Mouse (Mus musculus): Measurements from ENCODE around the gene Shd.

Gene Shd

DNA sequence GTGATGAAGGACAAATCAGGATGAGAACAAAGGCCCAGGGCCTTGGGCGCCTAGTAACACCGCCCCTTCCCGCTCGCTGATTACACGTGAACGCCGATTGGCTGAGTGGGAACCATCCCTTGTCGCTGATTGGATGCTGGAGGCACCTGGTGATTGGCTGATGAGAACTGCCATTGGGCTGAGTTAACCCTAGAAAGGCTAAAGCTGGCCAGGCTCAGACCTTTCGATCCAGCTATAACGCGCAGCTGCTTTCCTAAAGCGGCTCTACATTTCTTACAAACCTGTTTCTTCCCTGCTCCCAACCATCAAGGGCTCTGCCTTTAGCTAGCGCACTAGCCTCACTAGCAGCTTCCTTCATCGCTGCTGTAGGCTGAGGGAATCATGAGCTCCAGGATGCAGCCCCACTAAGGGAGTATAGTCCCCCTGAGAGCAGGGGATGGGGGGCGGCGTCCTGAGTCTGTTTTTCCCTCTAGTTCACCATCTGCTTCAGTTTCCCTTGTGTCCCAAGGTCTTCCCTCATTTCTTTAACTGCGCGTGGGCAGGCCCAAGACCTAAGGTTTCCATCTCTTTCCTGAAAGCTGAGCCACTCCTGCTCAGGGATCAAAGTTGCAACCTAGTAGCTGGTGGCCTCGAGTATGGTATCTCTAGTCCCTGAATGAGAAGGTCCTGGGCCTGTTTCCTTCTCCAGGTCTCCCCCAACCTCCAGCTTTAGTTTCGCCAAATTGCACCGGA lies 38.3 kb downstream of the Shd start:
- peak; percentile 95 for DNase-seq

DNA sequence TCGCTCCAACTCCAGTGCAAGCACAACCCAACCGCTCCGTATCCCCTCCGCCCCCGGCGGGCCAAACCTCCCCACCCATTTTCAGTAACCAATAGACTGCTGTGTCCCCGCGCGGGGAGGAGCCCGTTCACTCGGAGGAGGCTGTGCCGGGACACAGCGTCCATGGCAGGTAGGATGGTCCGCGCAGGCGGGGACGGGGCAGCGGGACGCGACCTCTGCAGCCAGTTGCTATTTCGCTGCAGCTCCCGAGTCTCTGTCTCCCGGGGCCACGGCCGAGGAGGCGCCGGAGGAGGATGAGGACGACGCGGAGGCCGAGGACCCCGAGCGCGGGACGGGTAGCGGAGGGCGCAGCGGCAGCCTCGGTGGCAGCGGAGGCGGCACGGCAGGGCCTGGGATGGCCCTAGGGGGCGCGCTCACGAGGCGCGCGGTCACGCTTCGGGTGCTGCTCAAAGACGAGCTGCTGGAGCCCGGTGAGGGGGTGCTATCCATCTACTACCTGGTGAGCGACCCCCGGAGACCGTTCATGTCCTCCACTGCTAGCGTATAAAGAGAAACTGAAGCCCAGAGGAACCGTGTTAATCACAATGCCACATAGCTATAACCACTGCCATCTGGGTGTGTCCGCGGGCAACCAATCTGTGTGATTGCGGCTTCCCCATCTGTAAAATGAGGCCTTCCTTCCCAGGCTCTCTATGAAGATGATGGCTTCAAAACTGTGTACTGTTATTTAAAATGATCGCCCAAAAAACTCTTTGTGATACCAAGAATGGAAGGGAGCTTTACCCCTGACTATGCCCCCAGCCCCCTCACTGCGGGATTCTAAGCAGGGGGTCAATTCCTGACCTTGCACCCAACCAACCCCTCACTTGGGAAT lies 39.1 kb downstream of the Shd start:
- DNase-seq, result peak; percentile 93

DNA sequence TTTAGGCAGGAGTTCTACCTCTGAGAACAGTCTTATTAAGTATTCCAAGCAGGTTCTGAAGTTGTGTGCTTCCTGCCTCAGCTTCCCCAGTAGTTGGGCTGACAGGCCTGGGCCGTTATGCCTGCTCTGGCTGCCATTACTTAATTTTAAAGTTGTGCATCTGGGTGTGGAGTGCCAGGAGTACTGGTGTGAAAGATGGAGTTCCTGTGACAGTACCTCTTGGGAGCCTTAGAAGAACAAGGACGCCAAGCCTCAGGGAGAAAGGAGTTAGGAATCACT lies 39.6 kb downstream of the Shd start:
- DNase-seq, result no peak

DNA sequence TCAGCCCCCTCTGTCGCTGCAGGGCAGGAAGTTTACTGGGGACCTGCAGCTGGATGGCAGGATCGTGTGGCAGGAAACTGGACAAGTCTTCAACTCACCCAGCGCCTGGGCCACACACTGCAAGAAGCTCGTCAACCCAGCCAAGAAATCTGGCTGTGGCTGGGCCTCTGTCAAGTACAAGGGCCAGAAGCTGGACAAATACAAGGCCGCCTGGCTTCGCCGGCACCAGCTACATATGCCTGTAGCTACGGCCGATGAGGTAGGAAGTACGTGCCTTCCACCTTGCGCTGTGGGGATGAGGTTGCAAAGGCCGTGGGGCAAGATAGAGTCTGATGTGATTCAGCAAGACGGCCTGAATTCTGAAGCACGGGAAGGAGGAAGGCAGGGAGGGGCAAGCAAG lies 40.0 kb downstream of the Shd start:
- DNase-seq, result no peak

DNA sequence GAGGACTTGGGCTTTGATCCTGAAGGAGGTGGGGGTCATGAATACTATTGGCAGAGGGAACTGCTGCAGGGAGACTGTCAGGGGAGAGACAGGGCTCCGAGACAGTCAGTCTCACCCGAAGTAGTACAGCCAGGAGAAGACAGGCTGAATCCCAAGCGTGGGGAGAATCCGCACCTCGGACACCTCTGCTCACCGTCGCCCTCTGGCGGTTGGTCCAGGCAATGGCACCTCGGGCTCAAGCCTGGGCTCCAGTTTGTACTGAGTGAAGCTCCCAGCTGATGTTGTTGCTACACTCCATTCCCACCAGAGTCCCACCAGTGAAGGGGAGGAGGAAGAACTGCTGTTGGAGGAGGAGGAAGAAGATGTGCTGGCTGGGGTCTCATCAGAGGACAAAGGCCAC lies 40.4 kb downstream of the Shd start:
- DNase-seq, result peak; percentile 76

DNA sequence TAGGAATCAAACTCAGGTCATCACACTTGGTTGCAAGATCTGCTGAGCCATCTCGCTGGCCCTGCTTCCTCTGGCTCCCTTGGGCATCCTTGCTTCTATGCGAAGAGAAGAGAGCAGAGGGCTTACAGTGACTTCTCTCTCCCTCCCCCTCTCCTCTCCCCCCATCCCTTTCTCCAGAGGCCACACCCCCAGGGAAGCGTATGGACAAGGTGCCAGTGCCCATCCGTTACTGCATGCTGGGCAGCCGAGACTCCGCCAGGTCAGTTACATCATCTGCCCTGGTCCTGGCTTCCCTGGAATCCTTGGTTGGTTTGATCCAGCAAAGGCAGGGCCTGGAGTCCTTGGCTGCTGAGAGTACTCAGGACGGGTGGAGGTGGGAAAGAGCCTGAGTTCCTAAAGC lies 41.2 kb downstream of the Shd start:
- DNase-seq, result no peak

DNA sequence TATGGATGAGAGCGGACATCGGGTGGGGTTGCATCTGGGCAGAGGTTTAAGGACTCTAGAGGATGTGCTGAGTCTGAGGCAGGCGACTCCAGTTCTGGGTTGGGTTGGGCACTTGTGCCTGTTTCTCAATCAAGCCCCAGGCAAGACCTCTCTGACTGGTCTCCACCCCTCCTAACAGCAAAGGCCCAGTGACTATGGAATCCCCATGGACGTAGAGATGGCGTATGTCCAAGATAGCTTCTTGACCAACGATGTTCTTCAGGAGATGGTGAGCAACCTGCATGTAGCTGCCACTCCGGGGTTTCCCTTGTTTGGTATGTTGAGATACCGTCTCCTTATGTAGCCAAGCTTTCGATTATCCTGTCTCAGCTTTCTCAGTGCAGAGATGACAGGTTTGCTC lies 45.0 kb downstream of the Shd start:
- DNase-seq, result no peak

DNA sequence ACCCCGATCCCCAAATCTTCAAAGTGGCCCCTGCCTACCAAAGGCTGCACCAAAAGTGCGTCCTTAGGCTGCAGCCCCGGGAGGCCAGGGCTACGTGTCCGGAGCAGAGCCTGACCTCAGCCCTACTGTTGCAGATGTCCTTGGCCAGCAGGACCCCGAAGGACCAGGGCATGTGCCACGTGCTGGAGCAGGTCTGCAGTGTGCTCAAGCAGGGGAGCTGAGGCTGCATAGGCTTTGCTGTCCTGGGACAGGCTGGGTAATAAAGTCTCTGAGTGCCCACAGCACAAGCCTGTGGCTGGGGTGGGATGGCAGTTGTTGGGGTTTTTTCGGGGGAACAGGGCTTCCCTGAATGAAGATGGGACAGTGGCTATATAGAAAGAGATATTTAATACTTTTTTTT lies 46.1 kb downstream of the Shd start:
- DNase-seq, result no peak

DNA sequence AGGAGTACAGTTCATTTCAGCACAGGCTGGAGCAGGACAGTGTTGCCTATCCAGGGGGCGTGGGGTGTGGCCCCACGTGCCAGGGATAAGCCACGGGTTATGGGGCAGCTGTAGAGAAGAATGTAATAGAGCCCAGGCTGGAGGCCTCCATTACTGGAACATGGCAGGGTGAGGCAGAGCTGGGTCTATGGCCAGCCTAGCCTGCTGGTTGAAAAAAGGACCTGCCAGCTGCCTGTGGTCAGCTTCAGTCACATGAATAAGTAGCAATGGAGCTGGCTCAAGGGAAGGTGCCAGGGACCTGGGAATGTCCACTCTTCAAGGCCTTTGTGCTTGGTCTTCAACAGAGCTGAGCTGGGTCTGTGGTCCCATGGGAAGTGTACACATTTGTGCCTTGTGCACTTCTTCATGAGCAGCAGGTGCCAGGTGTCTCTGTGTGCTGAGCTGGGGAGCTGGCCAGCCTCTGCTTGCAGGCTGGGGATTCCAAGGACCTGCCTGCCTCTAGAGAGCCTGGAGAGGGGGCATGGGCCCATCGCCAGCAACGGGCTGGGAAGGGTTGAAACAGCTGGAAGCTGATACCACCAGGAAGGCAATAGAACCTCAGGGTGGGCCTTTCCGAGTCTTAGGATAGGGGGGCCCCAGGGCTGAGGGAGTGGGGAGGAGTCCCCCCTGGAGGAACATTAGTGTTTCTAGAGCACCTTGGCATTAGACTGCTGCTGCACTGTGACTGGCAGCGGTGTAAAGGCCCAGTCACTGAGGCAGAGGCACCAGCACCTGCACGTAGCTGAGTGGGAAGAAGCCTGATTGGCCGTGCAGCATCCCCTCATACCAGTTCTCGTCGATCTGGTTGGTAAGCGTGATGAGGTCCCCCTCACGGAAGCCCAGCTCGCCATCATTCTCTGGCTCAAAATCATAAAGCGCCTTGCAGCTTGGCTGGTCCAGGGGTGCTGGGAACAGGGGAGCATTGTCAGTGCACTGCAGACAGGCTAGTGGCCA lies 46.8 kb downstream of the Shd start:
- no peak for DNase-seq

DNA sequence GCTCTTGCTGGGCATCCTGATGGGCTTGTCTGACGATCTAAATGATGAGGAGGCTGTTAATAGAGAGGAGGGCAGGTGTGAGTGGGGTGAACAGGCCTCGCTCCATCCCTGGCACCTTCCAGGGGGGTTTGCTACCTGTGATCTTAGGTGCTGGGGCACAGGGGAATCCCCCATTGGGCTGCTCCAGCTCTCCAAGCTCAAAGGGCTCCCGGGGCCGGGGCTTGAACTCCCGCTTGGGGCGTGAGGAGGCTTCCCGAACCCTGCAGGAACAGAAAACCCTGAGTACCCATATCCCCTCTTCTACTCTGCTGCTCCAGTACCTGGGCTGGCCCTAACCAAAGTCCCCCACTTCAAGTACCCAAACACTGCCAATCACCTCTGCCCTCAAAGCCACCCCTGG lies 47.6 kb downstream of the Shd start:
- no peak for DNase-seq

DNA sequence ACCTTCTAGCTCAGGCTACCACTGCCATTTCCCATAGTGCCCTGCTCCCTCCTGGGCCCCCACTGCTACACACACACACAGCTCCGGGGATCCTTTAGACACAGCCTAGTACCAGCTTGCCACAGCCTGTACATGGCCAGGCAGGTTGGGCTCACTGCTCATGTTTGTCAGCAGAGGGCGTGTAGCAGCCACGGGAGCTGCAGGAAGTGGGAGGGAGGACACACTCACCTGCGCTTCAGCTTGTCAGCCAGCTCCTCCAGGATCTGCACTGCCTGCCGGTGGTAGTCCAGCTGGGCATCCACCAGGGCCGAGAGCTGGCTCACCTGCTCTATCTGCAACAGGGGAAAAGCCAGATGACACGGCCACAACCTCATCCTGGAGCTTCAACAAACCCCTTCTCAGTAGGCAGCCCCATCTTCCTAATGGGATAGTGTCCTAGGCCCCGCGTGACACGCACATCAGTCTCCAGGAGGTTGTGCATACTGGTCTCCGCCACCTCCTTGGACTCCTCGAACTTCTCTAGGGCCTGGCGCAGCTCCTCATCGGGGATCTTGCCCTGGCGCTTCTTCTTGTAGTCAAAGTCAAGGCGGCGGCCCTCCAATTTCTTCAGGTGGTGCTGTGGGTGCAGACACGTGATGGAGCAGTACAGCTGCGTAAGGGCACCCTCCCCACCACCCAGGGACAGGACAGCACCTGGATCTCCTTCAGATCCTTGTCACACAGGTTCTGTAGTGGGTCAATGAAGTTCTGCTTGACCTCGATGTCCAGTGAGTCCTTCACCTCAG lies 48.3 kb downstream of the Shd start:
- DNase-seq, result peak; percentile 69

DNA sequence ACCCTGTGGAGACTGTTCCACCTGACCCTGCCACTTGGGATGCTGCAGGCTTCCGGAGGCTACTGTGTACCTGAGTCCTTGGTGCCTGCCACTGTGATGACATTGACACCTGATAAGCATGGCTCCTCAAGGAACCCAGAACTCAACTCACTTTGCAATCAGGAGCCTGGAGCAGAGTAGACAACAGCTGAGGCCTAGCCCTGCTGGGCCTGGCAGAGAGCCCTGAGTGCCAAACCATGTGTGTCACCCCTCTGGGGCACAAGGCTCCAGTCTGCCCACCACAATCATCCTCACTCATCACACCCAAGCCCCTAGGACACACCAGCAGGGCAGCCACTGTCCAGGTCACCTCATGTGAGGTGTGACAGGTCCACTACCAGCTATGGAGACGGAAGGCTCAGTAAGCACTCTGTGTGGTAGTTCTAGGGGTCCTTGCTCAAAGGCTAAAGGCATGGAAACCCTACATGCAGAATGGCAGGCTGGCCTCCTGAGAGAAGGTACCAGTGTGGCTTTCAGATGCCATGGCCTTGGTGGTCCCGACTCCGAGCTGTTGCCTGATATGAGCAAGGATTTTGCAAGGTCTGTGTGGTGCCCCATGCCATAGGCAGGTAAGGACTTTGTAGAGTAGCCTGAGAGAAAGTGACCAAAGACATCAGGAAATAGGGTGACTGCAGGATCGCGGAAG lies 50.3 kb downstream of the Shd start:
- DNase-seq, result no peak

DNA sequence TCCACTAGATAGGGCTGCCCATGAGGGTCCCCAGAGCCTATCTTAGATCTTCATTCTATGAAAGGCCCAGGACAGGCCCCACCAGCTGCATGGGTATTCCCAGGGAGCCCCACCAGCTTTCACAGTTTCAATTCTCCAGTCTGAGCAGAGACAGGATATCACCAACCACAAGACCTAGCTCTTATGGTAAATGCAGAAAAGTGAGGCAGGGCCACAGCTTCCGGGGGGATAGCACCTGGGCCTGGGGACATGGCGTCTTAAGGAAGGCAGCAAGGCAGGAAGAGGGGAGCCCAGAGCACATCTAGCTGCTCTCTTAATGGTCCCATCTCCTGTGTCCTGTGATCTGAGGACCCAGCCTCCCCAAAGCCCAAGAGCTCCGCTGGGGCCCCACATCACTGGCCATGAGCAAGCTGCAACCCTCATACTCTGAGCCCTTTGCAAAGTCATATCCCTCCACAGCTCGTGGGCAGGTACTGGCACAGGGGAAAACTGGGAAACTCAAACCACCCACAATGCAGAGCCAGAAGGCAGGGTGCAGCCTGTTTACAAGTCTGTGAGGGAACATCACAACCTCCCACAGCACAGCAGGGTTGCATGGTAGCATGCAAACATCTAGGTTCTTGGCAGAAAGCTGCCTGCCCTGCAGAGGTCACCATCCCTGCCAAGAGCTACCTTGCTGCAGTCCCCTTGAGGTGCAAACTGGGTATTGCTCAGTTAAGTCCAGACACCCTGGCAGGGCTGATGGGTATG lies 51.1 kb downstream of the Shd start:
- DNase-seq, result no peak

DNA sequence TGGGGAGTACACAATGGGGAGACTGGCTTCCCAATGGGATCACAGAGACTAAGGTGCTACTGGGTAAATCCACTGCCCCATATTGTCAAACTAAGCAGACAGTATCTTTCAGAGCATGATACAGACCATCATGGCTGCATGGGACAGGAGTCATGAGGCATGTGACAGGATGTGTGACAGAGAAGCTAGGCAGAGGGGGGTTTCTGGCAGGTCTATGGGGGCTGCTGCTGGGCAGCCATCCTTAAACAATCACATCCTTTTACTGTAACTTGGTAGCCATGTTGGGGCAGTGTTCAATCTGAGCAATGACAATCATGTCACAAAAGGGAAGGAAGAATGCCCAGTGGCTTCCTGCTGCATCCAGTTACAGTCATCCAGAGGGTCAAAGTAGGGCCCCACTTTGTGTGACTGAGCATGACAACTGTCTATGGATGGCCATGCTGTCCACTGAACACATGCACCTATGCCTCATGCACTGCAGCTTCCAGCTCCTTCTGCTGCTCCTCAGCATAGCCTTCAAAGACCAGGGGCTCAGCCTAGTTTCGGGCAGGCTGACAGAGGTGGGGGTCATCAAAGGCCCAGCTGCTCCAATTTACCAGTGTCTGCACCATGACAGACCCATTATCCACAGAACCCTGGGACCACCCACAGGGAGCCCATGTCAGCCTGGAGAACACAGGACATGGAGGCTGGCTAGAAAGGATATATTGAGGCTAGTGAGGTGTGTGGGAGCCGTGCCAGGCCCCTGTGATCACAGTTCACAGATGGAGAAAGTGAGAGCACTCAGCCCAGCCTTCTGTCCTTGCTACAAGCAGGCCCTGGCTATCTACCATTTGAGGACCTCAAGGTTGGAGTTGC lies 52.1 kb downstream of the Shd start:
- no peak for DNase-seq

DNA sequence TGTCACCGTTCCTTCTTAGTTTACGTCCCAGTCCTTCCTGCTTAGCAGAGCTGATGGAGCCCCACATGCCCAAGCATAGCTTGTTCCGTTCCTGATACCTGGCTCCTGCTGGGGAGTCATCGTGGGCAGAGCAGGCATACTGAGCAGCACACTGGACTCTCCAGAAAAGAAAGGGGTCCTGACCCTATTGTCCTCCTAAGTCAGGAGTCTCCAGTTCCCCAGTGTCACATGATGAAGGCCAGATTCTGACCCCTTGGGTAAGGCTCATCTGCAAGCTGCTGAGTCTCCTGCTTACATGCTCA lies 52.7 kb downstream of the Shd start:
- DNase-seq, result no peak

DNA sequence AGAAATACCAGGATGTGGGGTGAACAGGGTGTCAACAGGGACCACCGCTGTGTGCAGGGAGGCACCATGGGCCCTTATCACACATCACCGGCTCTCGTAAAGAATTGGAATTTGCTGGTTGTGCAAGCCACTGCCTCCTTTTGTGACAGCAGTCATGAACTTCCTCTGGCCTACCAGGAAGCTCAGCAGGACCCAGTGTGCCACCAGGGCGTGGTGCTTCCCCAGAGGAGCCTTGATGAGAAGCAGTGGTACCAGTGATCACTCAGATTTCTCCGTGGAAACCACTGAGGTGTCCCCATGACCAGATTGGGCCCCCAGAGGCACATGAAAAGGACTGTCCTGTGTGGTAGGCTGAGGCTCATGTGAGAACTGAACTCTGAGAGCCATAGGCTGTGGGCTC lies 53.1 kb downstream of the Shd start:
- DNase-seq, result no peak

DNA sequence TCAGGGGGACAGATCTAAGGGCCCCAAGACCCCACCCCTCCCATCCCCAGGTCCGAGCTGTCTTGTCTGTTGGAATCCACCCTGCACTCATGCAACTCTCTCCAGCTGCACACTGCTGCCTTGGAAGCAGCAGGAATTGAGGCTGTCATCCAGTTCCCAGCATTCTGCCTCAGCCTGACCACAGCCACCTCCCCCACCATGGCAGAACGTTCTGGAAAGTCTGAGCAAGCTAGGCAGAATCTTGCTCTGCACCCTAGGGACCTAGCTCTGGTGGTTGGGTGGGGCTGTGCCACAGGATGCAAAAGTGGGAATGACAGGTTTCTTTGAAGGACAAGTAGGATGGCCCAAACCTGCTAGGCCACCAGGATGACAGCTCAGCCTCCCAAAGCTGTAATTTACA lies 54.2 kb downstream of the Shd start:
- DNase-seq, result no peak

DNA sequence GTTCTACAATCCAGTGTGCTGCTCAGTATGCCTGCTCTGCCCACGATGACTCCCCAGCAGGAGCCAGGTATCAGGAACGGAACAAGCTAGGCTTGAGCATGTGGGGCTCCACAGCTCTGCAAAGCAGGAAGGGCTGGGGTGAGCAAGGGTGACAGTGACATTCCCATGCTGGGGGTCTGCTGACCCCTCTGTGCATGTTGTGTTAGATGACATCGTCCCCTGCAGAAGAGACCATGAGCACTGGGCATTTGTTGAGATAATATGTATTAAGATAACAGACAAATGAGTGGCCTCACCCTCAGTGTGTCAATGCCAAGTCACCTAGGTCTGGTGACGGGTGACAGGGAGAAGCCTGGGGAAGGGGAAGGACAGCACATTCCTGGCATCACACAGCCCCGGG lies 54.7 kb downstream of the Shd start:
- no peak for DNase-seq

All from kidney, adult 9 months (tissue).